Mouse (Mus musculus) erythroblast, adult 5-6 weeks (primary cell): ENCODE measurements around the gene Rapgef3. TPM values are rescaled to one million over a fixed set of nuclear protein-coding genes. Genes with fewer than 3 reads are reported as not detected.

Source experiments
- ATAC-seq: replicated peaks from 2 replicates; pipeline ENCODE4 v1.8.0; 2016; ENCODE audit warnings: moderate number of reproducible peaks, mild to moderate bottlenecking, moderate TSS enrichment, inconsistent platforms; ENCODE audit not compliant: poor library complexity, low FRiP score, severe bottlenecking
- total RNA-seq, 2 experiments: library from RNA; stranded (forward) in 1 of 2; stranded (reverse) in 1 of 2; fragments of 150-400 nt in 1 of 2; fragments of 200-764, 138-1000 nt in 1 of 2; gene quantifications; 2 replicates each; pipeline versions ENCODE4 v1.2.3 to v1.2.4; 2015 to 2017; ENCODE audit warnings: low replicate concordance in 2 of 2

Rapgef3 gene
- total RNA-seq (2015; ENCODE audit: low replicate concordance): not detected in 2 replicates
- 2.3 and 2.6 TPM in 2 replicates for total RNA-seq (2017; ENCODE audit: low replicate concordance)

- no peak for ATAC-seq
These were observed at the start of gene Rapgef3 for GRCm38 (mm10) chr15:97767280-97768186. Gene Rapgef3, minus strand, starts transcription at chr15:97767972.

GRCm38 (mm10) chr15:97816199-97816994 is 48.6 kb upstream of the Rapgef3 start:
- no peak for ATAC-seq

GRCm38 (mm10) chr15:97815254-97815653 is 47.5 kb upstream of the Rapgef3 start:
- no peak for ATAC-seq

DNA sequence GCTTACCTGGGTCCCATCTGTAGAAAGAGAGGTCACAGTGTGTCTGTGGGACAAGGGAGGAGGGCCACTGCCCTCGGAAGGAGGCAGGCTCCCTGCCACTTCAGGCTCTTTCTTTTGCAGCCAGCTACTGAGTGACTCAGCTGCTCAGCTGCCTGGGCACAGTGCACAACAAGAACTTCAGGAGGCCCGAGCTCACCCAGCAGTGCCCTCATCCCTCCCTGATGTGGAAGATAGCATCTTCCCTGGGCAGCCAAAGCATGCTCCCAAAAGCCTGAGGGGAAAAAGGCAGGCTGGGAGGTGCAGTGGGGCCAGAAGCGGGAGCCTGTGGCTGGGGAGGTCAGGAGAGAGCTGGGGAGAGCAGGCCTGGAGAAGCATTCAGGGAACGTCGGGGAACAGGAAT is 46.9 kb upstream of the Rapgef3 start:
- ATAC-seq: no peak

DNA sequence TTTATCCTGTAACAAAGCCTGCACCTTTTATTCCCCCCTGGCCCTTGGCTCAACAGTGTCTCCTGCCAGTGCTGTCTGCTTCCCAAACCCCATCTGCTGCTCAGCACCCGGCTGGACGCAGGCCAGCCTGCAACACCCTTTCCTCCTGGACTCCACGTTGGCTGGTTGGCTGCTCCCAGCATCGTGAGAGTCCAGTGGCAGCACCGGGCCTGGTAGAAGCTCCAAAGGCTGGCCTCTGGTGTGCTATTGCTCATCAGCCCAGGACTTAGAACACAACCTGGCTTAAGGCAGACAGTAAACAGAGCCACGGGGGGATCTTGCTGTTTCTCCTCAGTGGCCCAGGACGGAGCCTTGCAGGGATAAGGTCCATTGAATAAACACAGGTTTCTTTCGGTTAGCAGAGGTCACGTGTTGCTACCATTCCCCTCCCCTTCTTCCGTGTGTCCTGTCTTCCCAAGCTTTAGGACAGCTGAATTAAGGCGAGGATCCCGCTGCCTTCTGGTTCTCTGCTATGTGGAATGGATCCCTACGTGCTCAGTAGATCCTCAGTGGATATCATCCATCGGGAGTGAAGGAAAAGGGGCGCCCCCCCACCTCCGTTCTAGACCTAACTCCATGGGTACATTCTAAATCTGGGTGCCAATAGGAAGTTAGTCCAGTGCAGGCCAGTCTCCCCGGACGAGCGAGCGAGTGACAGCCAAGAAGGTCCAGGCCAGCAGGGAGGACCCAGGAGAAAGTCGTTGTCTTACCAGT is 45.9 kb upstream of the Rapgef3 start:
- no peak for ATAC-seq

- no peak for ATAC-seq
These were observed 45.1 kb upstream of the Rapgef3 start for GRCm38 (mm10) chr15:97812875-97813274.

DNA sequence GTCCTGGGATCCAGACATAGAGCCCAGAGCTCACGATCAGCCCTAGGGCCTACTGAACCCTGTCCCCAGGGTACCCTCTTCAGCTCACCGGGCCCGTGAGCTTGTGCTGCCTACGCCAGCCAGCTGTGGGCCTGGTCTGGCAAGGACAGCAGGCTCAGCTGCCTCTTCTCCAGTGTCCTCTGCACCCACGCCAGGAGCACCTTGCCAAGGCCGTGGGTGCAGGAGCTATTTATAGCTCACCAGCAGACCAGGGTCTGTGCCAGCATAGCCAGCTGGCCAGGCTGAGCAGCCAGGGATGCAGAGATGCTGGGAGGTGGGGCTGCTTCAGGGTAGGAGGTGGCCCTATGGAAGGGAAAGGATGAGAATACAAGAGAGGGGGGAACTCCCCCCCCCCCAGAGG is 44.4 kb upstream of the Rapgef3 start:
- ATAC-seq: no peak

DNA sequence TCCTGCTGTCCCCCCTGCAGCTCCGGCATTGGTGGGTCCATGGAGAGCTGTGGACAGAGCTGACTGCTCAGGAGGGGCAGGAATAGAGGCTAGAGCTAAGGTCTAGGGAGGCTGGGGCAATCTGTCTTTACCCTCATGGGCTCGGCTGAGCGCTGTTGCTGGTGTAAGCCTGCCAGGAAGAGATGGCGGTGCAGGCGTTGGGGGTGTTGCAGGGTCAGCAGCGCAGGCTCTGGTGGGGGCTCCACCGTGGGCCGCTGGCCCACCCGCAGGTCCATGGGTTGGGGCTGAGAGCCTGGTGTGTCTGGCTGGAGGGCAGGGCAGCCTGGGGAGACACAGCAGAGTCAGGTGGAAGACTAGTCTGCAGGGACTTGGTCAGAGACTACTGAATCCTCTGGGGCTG is 43.5 kb upstream of the Rapgef3 start:
- no peak for ATAC-seq

GRCm38 (mm10) chr15:97810399-97810798 is 42.6 kb upstream of the Rapgef3 start:
- ATAC-seq: no peak

- 0 out of 2 replicates have a peak, but pooled peaks have one; percentile 43 for ATAC-seq
These were observed 42.2 kb upstream of the Rapgef3 start for GRCm38 (mm10) chr15:97809942-97810341.

DNA sequence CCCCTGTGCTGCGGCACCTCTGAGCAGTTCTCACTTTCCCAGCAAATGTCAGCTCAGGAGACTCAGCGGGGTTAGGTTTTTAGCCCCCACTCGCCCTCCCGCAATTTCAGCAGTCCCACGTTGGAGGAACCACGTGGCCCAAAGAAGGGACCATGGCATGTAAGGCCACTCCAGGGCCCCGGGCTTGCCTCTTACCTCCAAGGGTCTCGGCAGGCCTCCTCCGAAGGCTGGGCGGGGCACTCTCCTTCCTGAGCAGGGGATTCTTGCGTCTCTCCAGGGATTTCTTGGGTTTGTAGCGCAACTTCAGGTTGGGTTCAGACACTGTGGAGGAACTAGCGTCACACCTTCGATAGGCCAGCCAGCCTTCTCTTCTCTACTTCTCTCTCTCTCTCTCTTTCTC is 41.4 kb upstream of the Rapgef3 start:
- ATAC-seq: no peak

DNA sequence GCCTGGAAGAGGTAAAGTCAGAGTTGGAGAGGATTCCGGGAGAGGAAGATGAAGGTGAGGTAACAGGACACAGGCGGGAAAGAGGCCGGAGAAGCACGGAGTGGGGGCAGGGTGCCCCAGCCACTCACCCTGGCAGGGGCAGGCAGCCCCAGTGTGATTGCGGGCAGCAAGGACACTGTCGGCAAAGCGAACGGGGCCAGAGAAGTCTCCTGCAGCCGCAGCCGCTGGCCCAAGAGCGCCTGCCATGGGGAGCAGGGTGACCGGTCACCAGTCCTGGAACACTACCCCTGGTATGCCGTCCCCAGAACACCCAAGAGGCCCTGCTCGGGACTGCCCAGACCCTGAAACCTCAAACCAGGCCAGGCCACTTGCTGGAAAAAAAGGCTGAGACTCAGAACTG is 40.8 kb upstream of the Rapgef3 start:
- ATAC-seq: no peak

- ATAC-seq: no peak
These were observed 40.1 kb upstream of the Rapgef3 start for GRCm38 (mm10) chr15:97807867-97808266.

GRCm38 (mm10) chr15:97802575-97802974 is 34.8 kb upstream of the Rapgef3 start:
- ATAC-seq: no peak

GRCm38 (mm10) chr15:97801811-97802210 is 34.0 kb upstream of the Rapgef3 start:
- no peak for ATAC-seq

GRCm38 (mm10) chr15:97800853-97801252 is 33.1 kb upstream of the Rapgef3 start:
- no peak for ATAC-seq

DNA sequence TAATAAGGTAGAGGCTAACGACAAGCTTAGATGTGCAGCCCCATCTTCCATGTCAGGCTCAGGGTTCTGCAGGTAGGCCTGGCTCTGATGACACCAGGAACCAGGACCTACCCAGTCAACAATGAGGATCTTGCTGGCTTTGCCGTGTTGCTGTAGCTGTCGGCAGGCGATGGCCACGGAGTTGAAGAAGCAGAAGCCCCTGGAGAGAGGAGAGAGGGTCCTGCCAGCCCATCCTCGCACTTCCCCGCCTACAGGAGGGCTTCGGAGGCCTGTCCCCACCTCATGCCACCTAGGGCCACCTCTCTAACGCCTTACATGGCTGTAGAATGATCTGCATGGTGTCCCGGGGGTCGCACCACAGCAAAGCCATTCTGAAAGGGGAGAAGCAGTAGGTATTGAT is 31.7 kb upstream of the Rapgef3 start:
- no peak for ATAC-seq

DNA sequence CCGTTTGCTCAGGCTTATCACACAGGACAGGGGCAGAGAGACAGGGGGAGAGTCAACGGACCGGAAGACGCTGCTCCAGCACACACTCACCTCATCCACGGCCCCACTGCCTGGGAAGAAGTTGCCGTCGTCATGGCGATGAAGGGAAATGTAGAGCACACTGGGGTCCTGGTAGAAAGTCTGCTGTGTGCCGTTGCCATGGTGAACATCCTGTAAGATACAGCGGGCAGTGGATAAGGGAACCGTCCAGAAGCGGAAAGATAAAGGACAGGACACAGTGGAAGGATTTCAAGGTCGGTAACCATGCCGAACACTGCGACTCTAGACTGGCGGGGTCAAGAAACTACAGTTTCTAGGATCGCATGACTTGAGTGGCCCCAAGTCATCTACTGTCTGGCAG is 30.4 kb upstream of the Rapgef3 start:
- ATAC-seq: no peak

GRCm38 (mm10) chr15:97796674-97797310 is 29.0 kb upstream of the Rapgef3 start:
- no peak for ATAC-seq
